Mouse (Mus musculus): Measurements from ENCODE around the gene Amh.
"Not testable (repeated sequence)": the region's sequence is repeated elsewhere in the genome, so short reads cannot be mapped to it uniquely, and the experiment has no call there.

Gene Amh

DNA sequence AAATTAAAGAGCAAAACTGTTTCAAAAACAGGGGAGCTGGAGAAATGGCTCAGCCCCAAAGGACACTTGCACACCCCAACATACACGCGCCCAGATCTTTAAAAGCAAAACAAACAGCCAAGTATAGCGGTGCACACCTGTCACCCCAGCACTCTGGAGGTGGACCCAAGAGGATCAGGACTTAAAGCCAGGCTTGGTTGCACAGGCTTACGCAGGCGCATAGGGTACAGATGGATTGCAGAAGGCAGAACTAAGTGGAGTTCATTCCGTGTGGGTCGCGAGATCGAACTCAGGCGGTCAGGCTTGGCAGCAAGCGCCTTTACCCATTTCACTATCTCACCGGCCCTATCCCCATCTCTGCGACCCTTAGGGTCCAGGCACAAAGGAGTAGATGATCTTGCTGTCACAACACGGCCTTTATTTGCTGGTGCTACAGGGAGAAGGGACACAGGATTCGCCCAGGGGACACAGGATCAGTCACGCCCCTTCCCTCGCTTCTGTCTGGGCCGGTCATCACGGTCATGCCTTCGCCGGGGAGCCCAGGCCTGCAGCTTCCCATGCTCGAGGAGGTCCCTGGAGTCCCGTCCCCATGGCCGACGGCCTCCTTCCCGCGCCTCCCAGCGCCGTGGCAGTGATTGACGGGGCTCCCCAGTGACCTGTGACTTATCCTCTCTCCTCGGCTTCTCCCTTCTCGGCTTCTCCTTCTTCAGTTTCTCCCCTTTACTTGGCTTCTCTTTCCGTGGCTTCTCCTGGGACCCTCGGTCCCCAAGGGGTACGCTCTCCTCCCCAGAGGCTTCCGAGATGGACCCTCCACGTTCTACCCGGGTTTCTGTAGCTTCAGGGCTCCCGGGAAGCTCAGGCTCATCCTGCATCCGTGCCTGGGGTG is 3.3 kb downstream of the Amh start:
- no peak for DNase-seq

- peak; percentile 41 for DNase-seq
Measured at GRCm38 (mm10) chr10:80808985-80809632, 4.1 kb downstream of the Amh start.

DNA sequence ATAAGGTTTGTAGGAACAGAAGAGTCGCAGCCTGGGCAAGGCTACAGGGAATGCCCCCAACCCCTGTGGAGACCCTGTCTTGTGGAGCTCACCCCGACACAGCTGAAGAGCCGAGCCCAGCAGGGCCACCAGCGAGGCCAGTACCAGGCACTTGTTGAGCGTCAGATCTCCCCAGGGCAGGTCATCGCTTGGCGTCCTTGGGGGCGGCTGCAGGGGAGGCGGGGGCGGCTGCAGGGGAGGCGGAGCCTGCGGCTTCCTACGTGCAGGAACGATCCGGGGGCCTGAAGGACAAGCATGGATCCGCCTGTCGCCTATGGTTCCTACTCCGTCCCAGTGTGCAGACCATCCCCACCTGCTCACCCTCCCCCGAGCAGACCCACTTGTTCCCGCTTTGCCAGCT is 5.0 kb downstream of the Amh start:
- DNase-seq, result no peak

DNA sequence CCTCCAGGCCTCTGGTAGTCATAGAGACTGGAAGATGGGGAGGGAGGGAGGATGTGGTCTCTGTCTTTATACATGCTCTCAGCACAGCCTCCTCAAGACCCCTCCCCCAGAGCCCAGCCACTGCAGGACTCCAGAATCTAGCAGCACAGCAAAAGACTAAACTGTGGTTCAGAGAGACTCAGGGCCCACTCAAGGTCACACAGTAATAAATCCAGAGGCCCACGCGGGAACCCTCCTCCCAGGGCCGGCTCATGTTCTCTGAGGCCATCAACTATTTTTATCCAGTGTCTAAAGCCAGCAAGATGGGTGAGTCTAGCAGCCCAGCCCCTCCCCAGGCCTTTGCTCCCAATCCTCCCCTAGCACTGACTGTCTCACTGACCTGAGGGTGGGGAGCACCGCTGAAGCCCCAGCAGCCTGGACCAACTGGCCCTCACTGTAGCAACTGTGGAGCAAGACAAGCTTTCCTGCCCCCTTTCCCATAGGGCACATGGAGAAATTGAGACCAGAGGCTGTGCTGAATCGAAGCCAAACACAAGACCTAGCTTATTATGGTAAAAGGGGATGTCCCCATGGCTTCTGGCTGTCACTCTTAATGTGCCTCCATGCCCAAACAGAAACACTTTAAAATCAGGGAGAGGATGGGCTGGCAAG is 7.5 kb downstream of the Amh start:
- no peak for DNase-seq

DNA sequence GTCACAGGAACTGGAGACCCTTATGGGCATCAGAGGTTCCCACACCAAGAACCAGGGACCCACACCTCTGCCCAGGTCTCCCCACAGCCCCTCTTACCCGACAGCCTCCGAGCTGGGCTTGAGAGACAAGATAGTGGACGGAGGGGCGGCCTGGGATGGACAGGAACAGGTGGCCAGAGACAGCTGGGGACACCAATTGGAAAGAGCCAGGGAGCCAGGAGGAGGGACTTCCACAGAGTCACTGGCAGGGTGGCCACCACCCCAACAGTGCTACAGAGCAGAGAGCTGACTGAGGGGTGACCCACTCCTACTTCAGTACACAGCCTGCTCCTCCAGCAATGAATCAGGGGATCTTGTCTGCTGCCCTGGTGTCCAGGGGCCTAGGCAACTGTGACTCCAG is 8.3 kb downstream of the Amh start, which contains the start of gene Jsrp1:
Gene Jsrp1, minus strand, starts transcription at position 133 of the 400 bp plus-strand sequence.
- no peak for DNase-seq

- DNase-seq, result no peak
Measured at GRCm38 (mm10) chr10:80814800-80815199, 9.8 kb downstream of the Amh start.

DNA sequence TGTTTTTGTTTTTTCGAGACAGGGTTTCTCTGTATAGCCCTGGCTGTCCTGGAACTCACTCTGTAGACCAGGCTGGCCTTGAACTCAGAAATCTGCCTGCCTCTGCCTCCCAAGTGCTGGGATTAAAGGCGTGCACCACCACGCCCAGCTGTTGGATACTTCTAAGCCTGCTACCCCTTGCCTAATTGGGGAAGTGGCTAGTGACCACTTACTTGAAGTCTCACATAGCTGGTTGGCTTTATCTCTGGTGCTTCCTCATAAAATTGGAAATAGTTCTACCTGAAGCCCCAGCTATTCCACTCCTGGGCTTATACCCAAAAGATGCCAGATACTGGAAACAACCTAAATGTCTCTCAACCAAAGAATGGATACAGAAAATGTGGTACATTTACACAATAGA is 11.3 kb downstream of the Amh start:
- DNase-seq, result not testable (repeated sequence)

GRCm38 (mm10) chr10:80817164-80817563 is 12.1 kb downstream of the Amh start:
- no peak for DNase-seq

GRCm38 (mm10) chr10:80817955-80818354 is 12.9 kb downstream of the Amh start:
- DNase-seq, result not testable (repeated sequence)

GRCm38 (mm10) chr10:80818599-80819281 is 13.7 kb downstream of the Amh start:
- DNase-seq, result no peak

GRCm38 (mm10) chr10:80819406-80819805 is 14.4 kb downstream of the Amh start:
- DNase-seq, result no peak

- DNase-seq, result no peak
Measured at GRCm38 (mm10) chr10:80821991-80822390, 16.9 kb downstream of the Amh start.

GRCm38 (mm10) chr10:80822528-80822927 is 17.5 kb downstream of the Amh start:
- DNase-seq, result no peak

GRCm38 (mm10) chr10:80823316-80823715 is 18.3 kb downstream of the Amh start:
- no peak for DNase-seq

DNA sequence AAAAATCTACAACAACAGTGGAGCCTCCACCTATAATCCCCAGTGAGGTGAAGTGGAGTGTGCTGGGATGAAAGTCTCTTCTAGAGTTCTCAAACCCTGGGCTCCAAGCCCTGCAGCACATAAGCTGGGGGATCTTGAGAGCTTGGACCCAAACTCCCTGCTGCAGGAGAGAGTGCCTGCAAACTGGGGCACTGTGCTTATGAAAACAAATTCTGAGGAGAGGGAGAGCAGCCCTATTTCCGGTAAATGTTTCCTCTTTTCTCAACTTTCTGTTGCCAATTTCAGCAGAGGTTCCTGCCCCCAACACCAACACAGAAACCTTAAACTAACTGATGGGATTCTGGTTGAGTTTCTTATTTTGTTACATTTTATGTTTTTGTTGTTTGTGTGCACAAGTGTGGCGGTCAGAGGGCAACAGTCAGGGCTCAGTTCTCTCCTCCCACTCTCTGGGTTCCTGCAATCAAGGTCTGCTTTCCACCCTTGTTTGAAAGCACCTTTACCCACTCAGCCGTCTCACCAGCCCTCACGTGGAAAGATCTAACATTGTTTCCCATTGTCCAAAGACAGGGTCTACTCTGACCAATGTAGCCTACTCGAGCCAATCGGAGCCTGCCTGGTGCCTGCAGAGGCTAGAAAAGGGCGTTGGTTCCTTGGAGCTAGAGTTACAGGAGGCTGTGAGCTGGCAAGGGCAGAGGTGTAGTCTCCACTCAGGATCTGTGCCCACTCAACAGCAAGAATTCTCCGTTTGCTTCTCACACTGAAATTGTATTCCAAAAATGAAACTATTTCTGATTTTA is 19.0 kb downstream of the Amh start:
- DNase-seq, result no peak

GRCm38 (mm10) chr10:80824827-80825226 is 19.8 kb downstream of the Amh start:
- DNase-seq, result no peak

GRCm38 (mm10) chr10:80826151-80827062 is 21.4 kb downstream of the Amh start, which contains the start of gene Oaz1:
Gene Oaz1, plus strand, starts transcription at chr10:80826656.
- peak; percentile 97 for DNase-seq

GRCm38 (mm10) chr10:80827063-80827869 is 22.2 kb downstream of the Amh start:
- no peak for DNase-seq

DNA sequence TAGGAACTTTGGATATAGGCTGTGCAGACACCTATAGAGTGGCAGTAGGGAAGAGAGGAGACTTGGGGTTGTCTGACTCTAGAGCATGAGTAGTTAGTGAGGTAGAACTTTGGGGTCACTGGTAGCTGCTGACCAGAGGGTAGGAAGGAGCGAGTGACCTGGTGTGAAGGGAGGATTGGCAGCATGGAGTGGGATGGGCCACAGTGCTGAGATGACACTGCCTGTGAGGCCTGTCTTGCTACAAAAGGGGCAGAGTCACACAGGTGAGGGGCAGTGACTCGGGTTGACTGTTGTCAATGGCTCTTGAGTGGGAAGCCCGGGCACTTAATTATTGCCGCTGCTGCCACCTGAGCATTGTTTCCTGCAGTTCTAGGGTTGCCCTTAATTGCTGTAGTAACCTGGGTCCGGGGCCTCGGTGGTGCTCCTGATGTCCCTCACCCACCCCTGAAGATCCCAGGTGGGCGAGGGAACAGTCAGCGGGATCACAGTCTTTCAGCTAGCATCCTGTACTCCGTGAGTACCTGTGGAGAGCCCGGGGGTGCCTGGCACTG is 22.9 kb downstream of the Amh start:
- no peak for DNase-seq

DNA sequence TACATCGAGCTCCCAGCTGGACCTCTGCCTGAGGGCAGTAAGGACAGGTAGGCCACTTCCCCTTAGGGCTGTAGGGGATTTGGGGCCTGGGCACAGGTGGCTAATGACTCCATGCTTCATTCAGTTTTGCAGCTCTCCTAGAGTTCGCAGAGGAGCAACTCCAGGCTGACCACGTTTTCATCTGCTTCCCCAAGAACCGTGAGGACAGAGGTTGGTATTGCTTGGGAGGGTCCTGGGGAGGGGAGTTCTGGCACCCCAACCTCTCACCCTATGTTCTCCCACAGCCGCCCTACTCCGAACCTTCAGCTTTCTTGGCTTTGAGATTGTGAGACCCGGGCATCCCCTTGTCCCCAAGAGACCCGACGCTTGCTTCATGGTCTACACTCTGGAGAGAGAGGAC is 23.5 kb downstream of the Amh start:
- not testable (repeated sequence) for DNase-seq
